Mouse (Mus musculus): ENCODE results near the gene Gm27027. TPM values are rescaled to one million over a fixed set of nuclear protein-coding genes. Genes with fewer than 3 reads are reported as not detected.

Gm27027 gene
- polyA plus RNA-seq, 1 experiment from 2014 or later, result not detected

Other genes with a start within 250 kb of the Gm27027 start
- 72.3 and 78.2 TPM in 2 replicates for gene Ext2, start 173.8 kb downstream of the Gm27027 start, polyA plus RNA-seq (2016; fragmentation: Nextera tagmentation; extraction: Ambion mirVana)
- 7.2 and 9.3 TPM in 2 replicates for gene Accs, start 146.4 kb downstream of the Gm27027 start, polyA plus RNA-seq (2016; fragmentation: Nextera tagmentation; extraction: Ambion mirVana)
- not detected in 2 replicates for gene Accsl, start 127.2 kb downstream of the Gm27027 start, polyA plus RNA-seq (2016; fragmentation: Nextera tagmentation; extraction: Ambion mirVana)
- gene Gm13889, start 39.2 kb downstream of the Gm27027 start, polyA plus RNA-seq (2016; fragmentation: Nextera tagmentation; extraction: Ambion mirVana), result 1.4 and 1.6 TPM in 2 replicates
- 47.8 and 51.5 TPM in 2 replicates for gene Alkbh3, start 14.5 kb upstream of the Gm27027 start, polyA plus RNA-seq (2016; fragmentation: Nextera tagmentation; extraction: Ambion mirVana)
- 134 and 143 TPM in 2 replicates for gene Hsd17b12, start 161.6 kb upstream of the Gm27027 start, polyA plus RNA-seq (2016; fragmentation: Nextera tagmentation; extraction: Ambion mirVana)

Data from midbrain, embryonic 10.5 days (tissue).